Mouse (Mus musculus) erythroblast, embryonic 14.5 days (primary cell): Measurements from ENCODE around the gene Lhfpl2.

Experiments used
- GATA1 ChIP-seq: IDR thresholded peaks from 2 replicates; pipeline ENCODE4 v1.6.1; 2012; ENCODE audit warnings: low read length, inconsistent platforms, mixed read lengths
- TAL1 ChIP-seq: IDR thresholded peaks from 3 replicates; pipeline ENCODE4 v1.6.1; 2012; ENCODE audit warnings: low read length, inconsistent platforms, mixed read lengths

GRCm38 (mm10) chr13:94239488-94239887 lies 181.9 kb downstream of the Lhfpl2 start:
- no peak for TF ChIP-seq GATA1
- TF ChIP-seq TAL1, result no peak
